Mouse (Mus musculus): Measurements from ENCODE around the gene Fuca1. TPM values are rescaled to one million over a fixed set of nuclear protein-coding genes. Genes with fewer than 3 reads are reported as not detected.
"Not testable (repeated sequence)": the region's sequence is repeated elsewhere in the genome, so short reads cannot be mapped to it uniquely, and the experiment has no call there.

The Fuca1 gene
- total RNA-seq, 2 experiments from 2014 or later, result 44.2 to 47.1 TPM

- peak; percentile 89 to 91 for DNase-seq (ENCODE audit: low spot score in 2 of 2)
Observed at GRCm38 (mm10) chr4:135972556-135972906, 52.0 kb downstream of the Fuca1 start, which contains the start of gene Lypla2. Gene Lypla2, minus strand, starts transcription at chr4:135972626.

GRCm38 (mm10) chr4:135972911-135973811, 52.6 kb downstream of the Fuca1 start:
- DNase-seq (ENCODE audit: low spot score in 2 of 2), result no peak

- no peak for DNase-seq (ENCODE audit: low spot score in 2 of 2)
Observed at GRCm38 (mm10) chr4:135976146-135976545, 55.6 kb downstream of the Fuca1 start.

- DNase-seq (ENCODE audit: low spot score in 2 of 2), result not testable (repeated sequence)
Observed at GRCm38 (mm10) chr4:135980223-135980622, 59.7 kb downstream of the Fuca1 start.

- peak; percentile 81 to 95 for DNase-seq (ENCODE audit: low spot score in 2 of 2)
Observed at GRCm38 (mm10) chr4:135981524-135982063, 61.1 kb downstream of the Fuca1 start.

GRCm38 (mm10) chr4:135984556-135984955, 64.0 kb downstream of the Fuca1 start:
- DNase-seq (ENCODE audit: low spot score in 2 of 2), result no peak

- no peak for DNase-seq (ENCODE audit: low spot score in 2 of 2)
Observed at GRCm38 (mm10) chr4:135985193-135985592, 64.7 kb downstream of the Fuca1 start.

GRCm38 (mm10) chr4:135985769-135986168, 65.2 kb downstream of the Fuca1 start:
- no peak for DNase-seq (ENCODE audit: low spot score in 2 of 2)

- no peak for DNase-seq (ENCODE audit: low spot score in 2 of 2)
Observed at GRCm38 (mm10) chr4:135986301-135986942, 65.9 kb downstream of the Fuca1 start.

GRCm38 (mm10) chr4:135986943-135987710, 66.6 kb downstream of the Fuca1 start, which contains the start of gene Pithd1:
Gene Pithd1, minus strand, starts transcription at chr4:135987264.
- DNase-seq (ENCODE audit: low spot score in 2 of 2), result peak; percentile 88 to 94

- peak in 1 of 2 experiments; percentile 59 for DNase-seq (ENCODE audit: low spot score in 2 of 2)
Observed at GRCm38 (mm10) chr4:135987714-135988113, 67.2 kb downstream of the Fuca1 start.

Other genes starting within 250 kb of the Fuca1 start
- gene Ifnlr1, start 234.4 kb upstream of the Fuca1 start, total RNA-seq (2021), result under 1 TPM; 0.18 to 0.22 TPM
- not detected for gene Il22ra1, start 192.6 kb upstream of the Fuca1 start, total RNA-seq (2021)
- gene Myom3, start 161.0 kb upstream of the Fuca1 start, total RNA-seq (2021), result under 1 TPM; 0.27 to 0.38 TPM
- gene Srsf10, start 65.0 kb upstream of the Fuca1 start, total RNA-seq (2021), result 10 to 100 TPM; 83.8 to 87.8 TPM
- gene Pnrc2, start 46.9 kb upstream of the Fuca1 start, total RNA-seq (2021), result 10 to 100 TPM; 50.5 to 53.0 TPM
- gene Cnr2, start 25.3 kb upstream of the Fuca1 start, total RNA-seq (2021), result under 1 TPM in 1 of 2 experiments, not detected in 1; 0.08 TPM
- gene Hmgcl, start 25.7 kb downstream of the Fuca1 start, total RNA-seq (2021), result 10 to 100 TPM; 34.6 to 36.9 TPM
- 10 to 100 TPM; 19.6 to 20.9 TPM for gene Gale, start 43.0 kb downstream of the Fuca1 start, total RNA-seq (2021)
- gene Lypla2, start 51.9 kb downstream of the Fuca1 start, total RNA-seq (2021), result 100 to 1,000 TPM in 1 of 2 experiments, 10 to 100 TPM in 1; 99.7 to 102 TPM
- gene Pithd1, start 66.5 kb downstream of the Fuca1 start, total RNA-seq (2021), result 10 to 100 TPM; 88.9 to 93.4 TPM
- gene Eloa, start 101.0 kb downstream of the Fuca1 start, total RNA-seq (2021), result 10 to 100 TPM; 28.6 to 29.3 TPM
- 100 to 1,000 TPM; 306 to 330 TPM for gene Rpl11, start 132.7 kb downstream of the Fuca1 start, total RNA-seq (2021)
- 10 to 100 TPM; 30.0 to 35.1 TPM for gene Id3, start 222.8 kb downstream of the Fuca1 start, total RNA-seq (2021)